Mouse (Mus musculus) heart, postnatal 0 days (tissue): ENCODE results near the gene Fam126a. TPM values are rescaled to one million over a fixed set of nuclear protein-coding genes. Genes with fewer than 3 reads are reported as not detected.

Experiments used
- ATAC-seq: fragments of 200-750 bp; cut with Nextera tagmentation; 2 replicates; pipeline ENCODE4 v1.8.0; 2017; ENCODE audit warnings: low read depth, moderate number of reproducible peaks, moderate library complexity; ENCODE audit not compliant: insufficient read depth
- DNase-seq: peaks from one replicate; pipeline ENCODE4 v3.0.0-alpha.2; 2016; ENCODE audit warnings: low spot score
- H3K27ac ChIP-seq: fragments of 300-500 bp; sonication (generic); 2 replicates; pipeline ENCODE4 v1.5.1; 2014; ENCODE audit warnings: low read depth, mild to moderate bottlenecking
- H3K27me3 ChIP-seq: fragments of 300-500 bp; sonication (generic); 2 replicates; pipeline ENCODE4 v1.6.1; 2014; ENCODE audit warnings: low read length, mixed read lengths; ENCODE audit not compliant: control insufficient read depth, insufficient read depth
- H3K36me3 ChIP-seq: fragments of 300-500 bp; sonication (generic); replicated peaks from 2 replicates; pipeline ENCODE4 v1.6.1; 2014; ENCODE audit warnings: low read length, mixed read lengths; ENCODE audit not compliant: control insufficient read depth, insufficient read depth
- H3K4me1 ChIP-seq: fragments of 300-500 bp; sonication (generic); 2 replicates; pipeline ENCODE4 v1.6.1; 2014; ENCODE audit warnings: antibody characterized with exemption; ENCODE audit not compliant: control insufficient read depth, insufficient read depth
- H3K4me2 ChIP-seq: fragments of 300-500 bp; sonication (generic); 2 replicates; pipeline ENCODE4 v1.6.1; 2014; ENCODE audit warnings: low read depth, mild to moderate bottlenecking, low read length, moderate library complexity
- H3K4me3 ChIP-seq: fragments of 300-500 bp; sonication (generic); 2 replicates; pipeline ENCODE4 v1.5.1; 2014; ENCODE audit warnings: low read depth, low read length
- H3K9ac ChIP-seq: fragments of 300-500 bp; sonication (generic); replicated peaks from 2 replicates; pipeline ENCODE4 v1.6.1; 2014; ENCODE audit warnings: low read depth, low read length, mixed read lengths
- H3K9me3 ChIP-seq: fragments of 300-500 bp; sonication (generic); replicated peaks from 2 replicates; pipeline ENCODE4 v1.6.1; 2016; ENCODE audit warnings: low read length; ENCODE audit not compliant: control insufficient read depth
- CTCF ChIP-seq: IDR thresholded peaks from 2 replicates; pipeline ENCODE4 v1.5.1; 2016; ENCODE audit warnings: antibody characterized with exemption, control low read depth, low read depth
- EP300 ChIP-seq: IDR thresholded peaks from 2 replicates; pipeline ENCODE4 v1.6.1; 2016; ENCODE audit warnings: antibody characterized with exemption, low read depth
- WGBS: fragments of 180-500 bp; shearing (Covaris S2); extraction: QIAGEN DNeasy Blood & Tissue Kit; methylation state at CpG from one replicate; pipeline ENCODE4 v1.1.7; 2014; 5-methylcytosine and 5-hydroxymethylcytosine counted together
- polyA plus RNA-seq: library from polyadenylated mRNA; unstranded; fragments of >200 nt; fragmentation: Nextera tagmentation; extraction: Ambion mirVana; gene quantifications from 2 replicates; pipeline ENCODE4 v1.2.1, GENCODE M21; 2015
- total RNA-seq: library from RNA; depleted of rRNA; stranded (reverse); fragments of >200 nt; gene quantifications from 2 replicates; pipeline ENCODE4 v1.2.3, GENCODE M21; 2014; ENCODE audit warnings: low replicate concordance

Fam126a gene
- total and polyA plus RNA-seq, 2 experiments from 2014 or later = 27.7 to 37.3 TPM

- DNase-seq (no peak), ATAC-seq (no peak)
- Histone ChIP-seq H3K36me3 (peaks cover 42% of the 10 kb centered on the region), H3K4me3 (no peak overlapping the region), H3K27ac (no peak overlapping the region), H3K4me2 (no peak overlapping the region), H3K4me1 (no peaks in the 10 kb centered on the region), H3K9me3 (no peaks in the 10 kb centered on the region), H3K9ac (no peak overlapping the region), H3K27me3 (no peaks in the 10 kb centered on the region)
- TF ChIP-seq CTCF (no peak), EP300 (no peak)
- 60% methylated on average over 10 of the region's 10 CpGs for WGBS
Observed at GRCm38 (mm10) chr5:23987792-23988191, 42.7 kb downstream of the Fam126a start.

- 87% methylated on average over 1 of the region's 1 CpGs for WGBS
- DNase-seq = no peak
- no peak for ATAC-seq
- H3K9ac ChIP-seq = no peak overlapping the region
- H3K4me3 ChIP-seq = no peak overlapping the region
- H3K4me2 ChIP-seq = no peak overlapping the region
- no peak overlapping the region for H3K27ac ChIP-seq
- H3K27me3 ChIP-seq = no peaks in the 10 kb centered on the region
- no peak for TF ChIP-seq CTCF
- TF ChIP-seq EP300 = no peak
- H3K4me1 ChIP-seq = no peaks in the 10 kb centered on the region
- peaks cover 65% of the 10 kb centered on the region for H3K36me3 ChIP-seq
- H3K9me3 ChIP-seq = no peaks in the 10 kb centered on the region
Observed at GRCm38 (mm10) chr5:23982081-23982480, 48.4 kb downstream of the Fam126a start.

- DNase-seq (no peak), ATAC-seq (no peak)
- no peak overlapping the region for H3K4me3 ChIP-seq
- no peaks in the 10 kb centered on the region for H3K27me3 ChIP-seq
- WGBS = 88% methylated on average over 14 of the region's 14 CpGs
- H3K4me1 ChIP-seq = no peaks in the 10 kb centered on the region
- H3K9ac ChIP-seq = no peak overlapping the region
- H3K36me3 ChIP-seq = peaks cover 68% of the 10 kb centered on the region
- TF ChIP-seq CTCF (no peak), EP300 (no peak)
- no peak overlapping the region for H3K27ac ChIP-seq
- H3K9me3 ChIP-seq = no peaks in the 10 kb centered on the region
- no peak overlapping the region for H3K4me2 ChIP-seq
Observed at GRCm38 (mm10) chr5:23978516-23978915, 52.0 kb downstream of the Fam126a start.

- H3K27ac ChIP-seq = no peak overlapping the region
- DNase-seq (no peak), ATAC-seq (no peak)
- H3K4me3 ChIP-seq = no peak overlapping the region
- H3K9me3 ChIP-seq = no peaks in the 10 kb centered on the region
- H3K4me2 ChIP-seq = no peak overlapping the region
- H3K4me1 ChIP-seq = no peaks in the 10 kb centered on the region
- TF ChIP-seq EP300 (no peak), CTCF (no peak)
- H3K36me3 ChIP-seq = peaks cover 47% of the 10 kb centered on the region
- no peaks in the 10 kb centered on the region for H3K27me3 ChIP-seq
- WGBS = 60% methylated on average over 3 of the region's 3 CpGs
- no peak overlapping the region for H3K9ac ChIP-seq
Observed at GRCm38 (mm10) chr5:23974994-23975575, 55.4 kb downstream of the Fam126a start.

- no peaks in the 10 kb centered on the region for H3K27me3 ChIP-seq
- TF ChIP-seq EP300 (no peak), CTCF (no peak)
- H3K9ac ChIP-seq = no peak overlapping the region
- peaks cover 19% of the 10 kb centered on the region for H3K36me3 ChIP-seq
- no peak overlapping the region for H3K4me3 ChIP-seq
- 0 out of 2 replicates have a peak overlapping the region, but pooled peaks have one; percentile 23 for H3K4me2 ChIP-seq
- H3K4me1 ChIP-seq = peaks cover 7% of the 10 kb centered on the region
- peak; percentile 71 for DNase-seq
- ATAC-seq = peak; percentile 89
- H3K27ac ChIP-seq = peak overlapping the region; percentile 76
- 26% methylated on average over 5 of the region's 5 CpGs for WGBS
- H3K9me3 ChIP-seq = no peaks in the 10 kb centered on the region
Observed at GRCm38 (mm10) chr5:23967705-23968104, 62.8 kb downstream of the Fam126a start.

- H3K4me2 ChIP-seq = no peak overlapping the region
- H3K36me3 ChIP-seq = peaks cover 18% of the 10 kb centered on the region
- peaks cover 7% of the 10 kb centered on the region for H3K4me1 ChIP-seq
- DNase-seq = no peak
- no peak overlapping the region for H3K27ac ChIP-seq
- WGBS = 85% methylated on average over 10 of the region's 10 CpGs
- ATAC-seq = no peak
- no peak overlapping the region for H3K4me3 ChIP-seq
- TF ChIP-seq EP300 = no peak
- no peak for TF ChIP-seq CTCF
- no peaks in the 10 kb centered on the region for H3K9me3 ChIP-seq
- no peak overlapping the region for H3K9ac ChIP-seq
- H3K27me3 ChIP-seq = no peaks in the 10 kb centered on the region
Observed at GRCm38 (mm10) chr5:23964599-23965165, 65.8 kb downstream of the Fam126a start.
